Mouse (Mus musculus) lung, embryonic 16.5 days (tissue): Measurements from ENCODE around the gene Gm9945. TPM values are rescaled to one million over a fixed set of nuclear protein-coding genes. Genes with fewer than 3 reads are reported as not detected.

Experiments
- ATAC-seq: fragments of 200-750 bp; cut with Nextera tagmentation; 2 replicates; pipeline ENCODE4 v1.8.0; 2017; ENCODE audit warnings: low read depth, mild to moderate bottlenecking, moderate library complexity
- H3K27ac ChIP-seq: fragments of 300-500 bp; sonication (generic); 2 replicates; pipeline ENCODE4 v1.5.1; 2014; ENCODE audit warnings: mild to moderate bottlenecking, control low read depth, low read length
- H3K27me3 ChIP-seq: fragments of 300-500 bp; sonication (generic); 2 replicates; pipeline ENCODE4 v1.6.1; 2014; ENCODE audit warnings: low read depth, low read length, mixed read lengths; ENCODE audit not compliant: control insufficient read depth, insufficient read depth
- H3K36me3 ChIP-seq: fragments of 300-500 bp; sonication (generic); 2 replicates; pipeline ENCODE4 v1.6.1; 2014; ENCODE audit warnings: low read length; ENCODE audit not compliant: control insufficient read depth, insufficient read depth
- H3K4me1 ChIP-seq: fragments of 300-500 bp; sonication (generic); replicated peaks from 2 replicates; pipeline ENCODE4 v1.6.1; 2014; ENCODE audit warnings: low read length, mixed read lengths; ENCODE audit not compliant: control insufficient read depth, insufficient read depth
- H3K4me2 ChIP-seq: fragments of 300-500 bp; sonication (generic); 2 replicates; pipeline ENCODE4 v1.6.1; 2014; ENCODE audit warnings: low read depth, low read length, control low read depth
- H3K4me3 ChIP-seq: fragments of 300-500 bp; sonication (generic); 2 replicates; pipeline ENCODE4 v1.5.1; 2014; ENCODE audit warnings: mild to moderate bottlenecking, low read length, control low read depth
- H3K9ac ChIP-seq: fragments of 300-500 bp; sonication (generic); 2 replicates; pipeline ENCODE4 v1.6.1; 2014; ENCODE audit warnings: low read length, control low read depth
- H3K9me3 ChIP-seq: fragments of 300-500 bp; sonication (generic); 2 replicates; pipeline ENCODE4 v1.6.1; 2016; ENCODE audit warnings: low read length; ENCODE audit not compliant: control insufficient read depth
- WGBS: fragments of 180-500 bp; shearing (Covaris S2); extraction: QIAGEN DNeasy Blood & Tissue Kit; methylation state at CpG from one replicate; pipeline ENCODE4 v1.1.7; 2014; 5-methylcytosine and 5-hydroxymethylcytosine counted together
- polyA plus RNA-seq: library from polyadenylated mRNA; unstranded; fragments of >200 nt; fragmentation: Nextera tagmentation; extraction: Ambion mirVana; gene quantifications from 2 replicates; pipeline ENCODE4 v1.2.1, GENCODE M21; 2015

The Gm9945 gene
- polyA plus RNA-seq, 1 experiment from 2014 or later: not detected

GRCm38 (mm10) chr11:53457372-53457954, 22.5 kb upstream of the Gm9945 start:
- Histone ChIP-seq H3K4me3 (peak overlapping the region; percentile 60), H3K4me1 (0 out of 2 replicates have a peak, but pooled peaks cover 3% of the 10 kb centered on the region), H3K9me3 (no peaks in the 10 kb centered on the region), H3K36me3 (no peaks in the 10 kb centered on the region), H3K27ac (no peak overlapping the region), H3K9ac (peak overlapping the region; percentile 71), H3K27me3 (peaks cover 5% of the 10 kb centered on the region), H3K4me2 (peak overlapping the region; percentile 88)
- WGBS: 5% methylated on average over 29 of the region's 29 CpGs
- ATAC-seq: peak; percentile 46

- H3K4me2 ChIP-seq: no peak overlapping the region
- 63% methylated on average over 3 of the region's 3 CpGs for WGBS
- no peaks in the 10 kb centered on the region for H3K36me3 ChIP-seq
- ATAC-seq: no peak
- H3K4me3 ChIP-seq: no peak overlapping the region
- no peak overlapping the region for H3K27ac ChIP-seq
- peaks cover 6% of the 10 kb centered on the region; the same call in 1 of the 2 replicates for H3K4me1 ChIP-seq
- no peak overlapping the region for H3K9ac ChIP-seq
- H3K27me3 ChIP-seq: peaks cover 20% of the 10 kb centered on the region
- H3K9me3 ChIP-seq: no peaks in the 10 kb centered on the region
Observed at GRCm38 (mm10) chr11:53458996-53459395, 21.0 kb upstream of the Gm9945 start.

GRCm38 (mm10) chr11:53460192-53460591, 19.8 kb upstream of the Gm9945 start:
- Histone ChIP-seq H3K4me3 (no peak overlapping the region), H3K4me1 (peaks cover 6% of the 10 kb centered on the region; the same call in 1 of the 2 replicates), H3K27ac (no peak overlapping the region), H3K9ac (no peak overlapping the region), H3K27me3 (peaks cover 31% of the 10 kb centered on the region), H3K36me3 (no peaks in the 10 kb centered on the region), H3K4me2 (no peak overlapping the region), H3K9me3 (no peaks in the 10 kb centered on the region)
- ATAC-seq: no peak
- 66% methylated on average over 3 of the region's 3 CpGs for WGBS

GRCm38 (mm10) chr11:53461727-53462126, 18.2 kb upstream of the Gm9945 start:
- H3K36me3 ChIP-seq: no peaks in the 10 kb centered on the region
- WGBS: 39% methylated on average over 5 of the region's 5 CpGs
- no peak overlapping the region for H3K4me3 ChIP-seq
- H3K9ac ChIP-seq: no peak overlapping the region
- no peak overlapping the region for H3K27ac ChIP-seq
- peaks cover 39% of the 10 kb centered on the region for H3K27me3 ChIP-seq
- H3K4me2 ChIP-seq: no peak overlapping the region
- no peaks in the 10 kb centered on the region for H3K9me3 ChIP-seq
- peaks cover 4% of the 10 kb centered on the region; the same call in 1 of the 2 replicates for H3K4me1 ChIP-seq
- no peak for ATAC-seq

- peak; percentile 26; the same call in 1 of the 2 replicates for ATAC-seq
- H3K9ac ChIP-seq: peak overlapping the region; percentile 55
- H3K9me3 ChIP-seq: no peaks in the 10 kb centered on the region
- H3K4me2 ChIP-seq: peak overlapping the region; percentile 78
- no peaks in the 10 kb centered on the region for H3K36me3 ChIP-seq
- H3K27me3 ChIP-seq: peaks cover 41% of the 10 kb centered on the region
- WGBS: 6% methylated on average over 55 of the region's 55 CpGs
- H3K4me3 ChIP-seq: peak overlapping the region; percentile 48
- H3K27ac ChIP-seq: no peak overlapping the region
- H3K4me1 ChIP-seq: peaks cover 6% of the 10 kb centered on the region; the same call in 1 of the 2 replicates
Observed at GRCm38 (mm10) chr11:53463551-53464424, 16.2 kb upstream of the Gm9945 start.

- peak overlapping the region; percentile 37 for H3K4me3 ChIP-seq
- peaks cover 50% of the 10 kb centered on the region for H3K27me3 ChIP-seq
- H3K4me1 ChIP-seq: peaks cover 13% of the 10 kb centered on the region; the same call in 1 of the 2 replicates
- ATAC-seq: peak; percentile 65
- H3K9me3 ChIP-seq: no peaks in the 10 kb centered on the region
- no peaks in the 10 kb centered on the region for H3K36me3 ChIP-seq
- 6% methylated on average over 40 of the region's 40 CpGs for WGBS
- peak overlapping the region; percentile 62 for H3K4me2 ChIP-seq
- H3K27ac ChIP-seq: no peak overlapping the region
- H3K9ac ChIP-seq: peak overlapping the region; percentile 60
Observed at GRCm38 (mm10) chr11:53466231-53466971, 13.6 kb upstream of the Gm9945 start.

GRCm38 (mm10) chr11:53469294-53469967, 10.5 kb upstream of the Gm9945 start:
- H3K9ac ChIP-seq: peak overlapping the region; percentile 26; the same call in 1 of the 2 replicates
- WGBS: 35% methylated on average over 16 of the region's 16 CpGs

GRCm38 (mm10) chr11:53469968-53470695, 9.8 kb upstream of the Gm9945 start, which contains the start of gene Gm9837:
Gene Gm9837, minus strand, starts transcription at chr11:53470479.
- Histone ChIP-seq H3K4me3 (peak within 1 kb of the TSS; percentile 20), H3K27ac (no peak within 1 kb of the TSS), H3K36me3 (no peaks in the 10 kb centered on the region), H3K27me3 (peaks cover 36% of the 10 kb centered on the region), H3K4me2 (peak within 1 kb of the TSS; percentile 43), H3K9me3 (no peaks in the 10 kb centered on the region), H3K4me1 (peaks cover 10% of the 10 kb centered on the region; the same call in 1 of the 2 replicates), H3K9ac (peak within 1 kb of the TSS; percentile 26; the same call in 1 of the 2 replicates)
- ATAC-seq: peak; percentile 88
- WGBS: 3% methylated on average over 29 of the region's 29 CpGs

More at GRCm38 (mm10) chr11:53469294-53469967, 10.5 kb upstream of the Gm9945 start:
- no peaks in the 10 kb centered on the region for H3K9me3 ChIP-seq
- peaks cover 36% of the 10 kb centered on the region for H3K27me3 ChIP-seq
- ATAC-seq: peak; percentile 18
- peak overlapping the region; percentile 17 for H3K4me3 ChIP-seq
- H3K4me1 ChIP-seq: peaks cover 10% of the 10 kb centered on the region; the same call in 1 of the 2 replicates
- H3K27ac ChIP-seq: no peak overlapping the region
- H3K4me2 ChIP-seq: peak overlapping the region; percentile 43
- no peaks in the 10 kb centered on the region for H3K36me3 ChIP-seq
